Mouse (Mus musculus): ENCODE results near the gene Muc13. TPM values are rescaled to one million over a fixed set of nuclear protein-coding genes. Genes with fewer than 3 reads are reported as not detected.

Muc13 gene
- 8.7 and 10.6 TPM in 2 replicates for polyA plus RNA-seq (2015; fragmentation: Nextera tagmentation; extraction: Ambion mirVana)

GRCm38 (mm10) chr16:33793846-33794791, at the start of gene Muc13:
Gene Muc13 (plus strand): TSS chr16:33794037.
- H3K27ac ChIP-seq (replicated peaks), result no peak within 1 kb of the TSS
- TF ChIP-seq EP300 (optimal IDR thresholded peaks at IDR 0.05), result no peak
- TF ChIP-seq CTCF (IDR thresholded peaks at IDR 0.05; ENCODE audit: low read depth), result no peak
- no peaks in the 10 kb centered on the region for H3K4me1 ChIP-seq (replicated peaks; ENCODE audit: control insufficient read depth, insufficient read depth)
- DNase-seq (ENCODE audit: low spot score) (no peak), ATAC-seq (ENCODE audit: low FRiP score, low TSS enrichment) (no peak)
- whole genome bisulfite sequencing, result 78% methylated on average over 10 of the region's 10 CpGs
- H3K9ac ChIP-seq (ENCODE audit: low read length), result no peak within 1 kb of the TSS
- H3K4me3 ChIP-seq (ENCODE audit: low read depth, low read length), result no peak within 1 kb of the TSS
- no peak within 1 kb of the TSS for H3K4me2 ChIP-seq (replicated peaks; ENCODE audit: low read depth)
- no peaks in the 10 kb centered on the region for H3K36me3 ChIP-seq (ENCODE audit: control insufficient read depth, insufficient read depth, low read length)
- H3K9me3 ChIP-seq (ENCODE audit: control insufficient read depth, low read length), result no peaks in the 10 kb centered on the region
- no peaks in the 10 kb centered on the region for H3K27me3 ChIP-seq (ENCODE audit: control insufficient read depth, insufficient read depth, low read length)

GRCm38 (mm10) chr16:33744622-33745419, 49.0 kb upstream of the Muc13 start:
- Histone ChIP-seq H3K4me3 (ENCODE audit: low read depth, low read length) (no peak overlapping the region), H3K27ac (replicated peaks) (no peak overlapping the region), H3K9me3 (ENCODE audit: control insufficient read depth, low read length) (no peaks in the 10 kb centered on the region), H3K4me2 (replicated peaks; ENCODE audit: low read depth) (no peak overlapping the region), H3K27me3 (ENCODE audit: control insufficient read depth, insufficient read depth, low read length) (no peaks in the 10 kb centered on the region), H3K4me1 (replicated peaks; ENCODE audit: control insufficient read depth, insufficient read depth) (no peaks in the 10 kb centered on the region), H3K36me3 (ENCODE audit: control insufficient read depth, insufficient read depth, low read length) (no peaks in the 10 kb centered on the region; the same call in 1 of the 2 replicates), H3K9ac (ENCODE audit: low read length) (no peak overlapping the region)
- TF ChIP-seq CTCF (IDR thresholded peaks at IDR 0.05; ENCODE audit: low read depth) (peak; percentile 72), EP300 (optimal IDR thresholded peaks at IDR 0.05) (no peak)
- ATAC-seq (ENCODE audit: low FRiP score, low TSS enrichment) (0 out of 2 replicates have a peak, but pooled peaks have one; percentile 22), DNase-seq (ENCODE audit: low spot score) (peak; percentile 43)
- 57% methylated on average over 7 of the region's 7 CpGs for WGBS

DNA sequence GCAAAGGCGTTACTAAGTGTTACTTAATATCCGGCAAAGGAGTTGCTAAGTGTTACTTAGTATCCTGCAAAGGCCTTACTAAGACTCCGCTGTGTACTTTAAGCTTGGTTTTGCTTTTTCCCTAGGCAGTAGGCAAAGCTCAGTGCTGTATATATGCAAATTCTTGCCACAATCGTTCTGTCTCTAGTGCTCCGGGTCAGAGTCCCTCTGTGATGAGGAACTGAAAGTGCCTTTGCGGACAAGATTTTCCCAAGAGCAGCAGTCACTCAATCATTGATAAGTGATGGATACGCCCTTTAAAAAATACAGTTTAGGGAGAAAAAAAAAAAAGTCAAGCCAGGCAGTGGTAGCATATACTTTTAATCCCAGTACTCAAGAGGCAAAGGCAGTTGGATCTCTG, 48.4 kb upstream of the Muc13 start:
- no peaks in the 10 kb centered on the region for H3K4me1 ChIP-seq (replicated peaks; ENCODE audit: control insufficient read depth, insufficient read depth)
- H3K27ac ChIP-seq (replicated peaks), result no peak overlapping the region
- no peak for DNase-seq (ENCODE audit: low spot score)
- 76% methylated on average over 7 of the region's 7 CpGs for WGBS
- TF ChIP-seq CTCF (IDR thresholded peaks at IDR 0.05; ENCODE audit: low read depth), result no peak
- no peak for TF ChIP-seq EP300 (optimal IDR thresholded peaks at IDR 0.05)
- H3K9ac ChIP-seq (ENCODE audit: low read length), result no peak overlapping the region
- no peaks in the 10 kb centered on the region for H3K27me3 ChIP-seq (ENCODE audit: control insufficient read depth, insufficient read depth, low read length)
- ATAC-seq (ENCODE audit: low FRiP score, low TSS enrichment), result no peak
- H3K9me3 ChIP-seq (ENCODE audit: control insufficient read depth, low read length), result no peaks in the 10 kb centered on the region
- no peaks in the 10 kb centered on the region; the same call in 1 of the 2 replicates for H3K36me3 ChIP-seq (ENCODE audit: control insufficient read depth, insufficient read depth, low read length)
- H3K4me2 ChIP-seq (replicated peaks; ENCODE audit: low read depth), result no peak overlapping the region
- H3K4me3 ChIP-seq (ENCODE audit: low read depth, low read length), result no peak overlapping the region

GRCm38 (mm10) chr16:33746074-33746676, 47.7 kb upstream of the Muc13 start:
- DNase-seq (ENCODE audit: low spot score), result no peak
- ATAC-seq (ENCODE audit: low FRiP score, low TSS enrichment), result no peak
- no peak overlapping the region for H3K9ac ChIP-seq (ENCODE audit: low read length)
- H3K4me3 ChIP-seq (ENCODE audit: low read depth, low read length), result no peak overlapping the region
- no peak overlapping the region for H3K4me2 ChIP-seq (replicated peaks; ENCODE audit: low read depth)
- H3K4me1 ChIP-seq (replicated peaks; ENCODE audit: control insufficient read depth, insufficient read depth), result no peaks in the 10 kb centered on the region
- no peaks in the 10 kb centered on the region for H3K27me3 ChIP-seq (ENCODE audit: control insufficient read depth, insufficient read depth, low read length)
- WGBS, result 62% methylated on average over 10 of the region's 10 CpGs
- TF ChIP-seq EP300 (optimal IDR thresholded peaks at IDR 0.05), result no peak
- TF ChIP-seq CTCF (IDR thresholded peaks at IDR 0.05; ENCODE audit: low read depth), result no peak
- no peak overlapping the region for H3K27ac ChIP-seq (replicated peaks)
- no peaks in the 10 kb centered on the region; the same call in 1 of the 2 replicates for H3K36me3 ChIP-seq (ENCODE audit: control insufficient read depth, insufficient read depth, low read length)
- H3K9me3 ChIP-seq (ENCODE audit: control insufficient read depth, low read length), result no peaks in the 10 kb centered on the region

GRCm38 (mm10) chr16:33747346-33747954, 46.4 kb upstream of the Muc13 start:
- H3K27me3 ChIP-seq (ENCODE audit: control insufficient read depth, insufficient read depth, low read length), result no peaks in the 10 kb centered on the region
- no peaks in the 10 kb centered on the region for H3K9me3 ChIP-seq (ENCODE audit: control insufficient read depth, low read length)
- TF ChIP-seq CTCF (IDR thresholded peaks at IDR 0.05; ENCODE audit: low read depth), result no peak
- WGBS, result 54% methylated on average over 7 of the region's 7 CpGs
- H3K4me3 ChIP-seq (ENCODE audit: low read depth, low read length), result no peak overlapping the region
- no peaks in the 10 kb centered on the region; the same call in 1 of the 2 replicates for H3K36me3 ChIP-seq (ENCODE audit: control insufficient read depth, insufficient read depth, low read length)
- H3K4me1 ChIP-seq (replicated peaks; ENCODE audit: control insufficient read depth, insufficient read depth), result no peaks in the 10 kb centered on the region
- ATAC-seq (ENCODE audit: low FRiP score, low TSS enrichment), result no peak
- no peak overlapping the region for H3K27ac ChIP-seq (replicated peaks)
- H3K9ac ChIP-seq (ENCODE audit: low read length), result no peak overlapping the region
- no peak for DNase-seq (ENCODE audit: low spot score)
- no peak overlapping the region for H3K4me2 ChIP-seq (replicated peaks; ENCODE audit: low read depth)
